Mouse (Mus musculus) intestine, embryonic 16.5 days (tissue): Measurements from ENCODE around the gene Amn. TPM values are rescaled to one million over a fixed set of nuclear protein-coding genes. Genes with fewer than 3 reads are reported as not detected.

Experiments used
- ATAC-seq: fragments of 200-750 bp; cut with Nextera tagmentation; 2 replicates; pipeline ENCODE4 v1.8.0; 2017; ENCODE audit warnings: moderate TSS enrichment, moderate library complexity
- H3K27ac ChIP-seq: fragments of 300-500 bp; sonication (generic); 2 replicates; pipeline ENCODE4 v1.5.1; 2014; ENCODE audit warnings: mild to moderate bottlenecking, low read length
- H3K27me3 ChIP-seq: fragments of 300-500 bp; sonication (generic); replicated peaks from 2 replicates; pipeline ENCODE4 v1.6.1; 2014; ENCODE audit warnings: low read length, control low read depth, mixed read lengths; ENCODE audit not compliant: control insufficient read depth, insufficient read depth
- H3K36me3 ChIP-seq: fragments of 300-500 bp; sonication (generic); 2 replicates; pipeline ENCODE4 v1.6.1; 2014; ENCODE audit warnings: low read length, control low read depth; ENCODE audit not compliant: control insufficient read depth, insufficient read depth
- H3K4me1 ChIP-seq: fragments of 300-500 bp; sonication (generic); 2 replicates; pipeline ENCODE4 v1.6.1; 2014; ENCODE audit warnings: low read length, control low read depth, mixed read lengths; ENCODE audit not compliant: control insufficient read depth, insufficient read depth
- H3K4me2 ChIP-seq: fragments of 300-500 bp; sonication (generic); 2 replicates; pipeline ENCODE4 v1.6.1; 2014; ENCODE audit warnings: low read depth, low read length, control low read depth
- H3K4me3 ChIP-seq: fragments of 300-500 bp; sonication (generic); 2 replicates; pipeline ENCODE4 v1.5.1; 2014; ENCODE audit warnings: mild to moderate bottlenecking, low read length
- H3K9ac ChIP-seq: fragments of 300-500 bp; sonication (generic); 2 replicates; pipeline ENCODE4 v1.6.1; 2014; ENCODE audit warnings: low read depth, low read length
- H3K9me3 ChIP-seq: fragments of 300-500 bp; sonication (generic); 2 replicates; pipeline ENCODE4 v1.6.1; 2016; ENCODE audit warnings: low read length, control low read depth; ENCODE audit not compliant: control insufficient read depth
- WGBS: fragments of 180-500 bp; shearing (Covaris S2); extraction: QIAGEN DNeasy Blood & Tissue Kit; methylation state at CpG from one replicate; pipeline ENCODE4 v1.1.7; 2014; 5-methylcytosine and 5-hydroxymethylcytosine counted together
- polyA plus RNA-seq: library from polyadenylated mRNA; unstranded; fragments of >200 nt; fragmentation: Nextera tagmentation; extraction: Ambion mirVana; gene quantifications from 2 replicates; pipeline ENCODE4 v1.2.1, GENCODE M21; 2015

The Amn gene
- polyA plus RNA-seq, 1 experiment from 2014 or later: 233 TPM

DNA sequence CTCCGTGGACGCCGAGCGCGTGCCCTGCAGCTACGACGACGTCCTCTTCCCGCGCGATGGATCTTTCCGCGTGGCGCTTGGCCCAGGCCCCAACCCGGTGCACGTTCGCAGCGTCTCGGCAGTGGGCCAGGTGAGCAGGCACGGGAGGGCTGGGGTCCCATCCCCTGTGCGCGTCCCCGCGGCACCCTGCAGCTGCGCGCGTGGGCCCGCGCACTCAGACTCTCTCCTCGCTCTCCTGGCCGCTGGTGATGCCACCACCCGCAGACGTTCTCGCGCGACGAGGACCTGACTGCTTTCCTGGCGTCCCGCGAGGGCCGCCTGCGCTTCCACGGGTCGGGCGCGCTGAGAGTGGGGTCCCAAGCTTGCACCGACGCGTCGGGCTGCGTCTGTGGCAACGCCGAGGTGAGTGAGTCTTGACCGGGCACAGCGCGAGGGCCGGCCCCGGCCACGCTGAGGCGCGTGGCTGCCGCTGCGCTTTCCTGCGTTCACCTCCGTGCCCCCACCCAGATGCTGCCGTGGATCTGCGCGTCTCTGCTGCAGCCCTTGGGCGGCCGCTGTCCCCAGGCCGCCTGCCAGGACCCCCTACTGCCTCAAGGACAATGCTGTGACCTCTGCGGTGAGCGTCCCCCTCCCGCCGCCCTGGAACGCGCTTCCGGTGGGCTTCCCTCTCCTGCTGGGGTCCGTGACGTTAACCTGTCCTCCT lies 3.7 kb downstream of the Amn start:
- 3% methylated on average over 80 of the region's 80 CpGs for WGBS
- Histone ChIP-seq H3K27me3 (peaks cover 60% of the 10 kb centered on the region), H3K4me1 (peaks cover 30% of the 10 kb centered on the region), H3K4me2 (peak overlapping the region; percentile 75), H3K9me3 (peaks cover 6% of the 10 kb centered on the region; the same call in 1 of the 2 replicates), H3K9ac (peak overlapping the region; percentile 55; the same call in 1 of the 2 replicates), H3K27ac (no peak overlapping the region), H3K4me3 (peak overlapping the region; percentile 43), H3K36me3 (no peaks in the 10 kb centered on the region)
- no peak for ATAC-seq

- Histone ChIP-seq H3K4me1 (peaks cover 28% of the 10 kb centered on the region), H3K4me2 (peak overlapping the region; percentile 75), H3K27me3 (peaks cover 58% of the 10 kb centered on the region), H3K4me3 (peak overlapping the region; percentile 43), H3K36me3 (no peaks in the 10 kb centered on the region), H3K9me3 (peaks cover 8% of the 10 kb centered on the region; the same call in 1 of the 2 replicates), H3K9ac (peak overlapping the region; percentile 55; the same call in 1 of the 2 replicates), H3K27ac (no peak overlapping the region)
- no peak for ATAC-seq
- 11% methylated on average over 55 of the region's 58 CpGs for WGBS
Measured at GRCm38 (mm10) chr12:111275150-111275841, 4.4 kb downstream of the Amn start.

- Histone ChIP-seq H3K4me2 (no peak overlapping the region), H3K9me3 (peaks cover 8% of the 10 kb centered on the region; the same call in 1 of the 2 replicates), H3K4me1 (peaks cover 18% of the 10 kb centered on the region), H3K36me3 (no peaks in the 10 kb centered on the region), H3K27ac (no peak overlapping the region), H3K4me3 (no peak overlapping the region), H3K9ac (no peak overlapping the region), H3K27me3 (peaks cover 51% of the 10 kb centered on the region)
- no peak for ATAC-seq
- 53% methylated on average over 6 of the region's 6 CpGs for WGBS
Measured at GRCm38 (mm10) chr12:111276371-111276770, 5.5 kb downstream of the Amn start.

DNA sequence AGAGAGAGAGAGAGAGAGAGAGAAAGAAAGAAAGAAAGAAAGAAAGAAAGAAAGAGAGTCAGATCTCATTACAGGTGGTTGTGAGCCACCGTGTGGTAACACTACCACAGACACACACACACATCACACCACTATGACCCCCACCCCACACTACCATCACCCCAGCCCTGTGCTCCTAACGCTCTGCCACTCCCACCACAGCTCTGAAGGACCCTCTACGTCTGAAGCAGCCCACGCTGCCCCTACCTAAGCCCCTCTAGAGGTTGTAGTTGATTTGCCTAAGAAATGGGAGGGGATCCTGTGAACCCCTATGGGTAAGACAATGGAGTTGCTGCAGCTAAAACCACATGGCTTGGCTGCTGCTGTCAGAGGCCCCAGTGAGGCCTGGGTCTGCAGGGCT lies 12.7 kb downstream of the Amn start:
- no peaks in the 10 kb centered on the region for H3K27me3 ChIP-seq
- 78% methylated on average over 4 of the region's 4 CpGs for WGBS
- H3K4me3 ChIP-seq: no peak overlapping the region
- H3K36me3 ChIP-seq: no peaks in the 10 kb centered on the region
- no peak overlapping the region for H3K9ac ChIP-seq
- H3K9me3 ChIP-seq: peaks cover 8% of the 10 kb centered on the region; the same call in 1 of the 2 replicates
- ATAC-seq: no peak
- no peak overlapping the region for H3K4me2 ChIP-seq
- H3K4me1 ChIP-seq: peaks cover 3% of the 10 kb centered on the region; the same call in 1 of the 2 replicates
- no peak overlapping the region for H3K27ac ChIP-seq

DNA sequence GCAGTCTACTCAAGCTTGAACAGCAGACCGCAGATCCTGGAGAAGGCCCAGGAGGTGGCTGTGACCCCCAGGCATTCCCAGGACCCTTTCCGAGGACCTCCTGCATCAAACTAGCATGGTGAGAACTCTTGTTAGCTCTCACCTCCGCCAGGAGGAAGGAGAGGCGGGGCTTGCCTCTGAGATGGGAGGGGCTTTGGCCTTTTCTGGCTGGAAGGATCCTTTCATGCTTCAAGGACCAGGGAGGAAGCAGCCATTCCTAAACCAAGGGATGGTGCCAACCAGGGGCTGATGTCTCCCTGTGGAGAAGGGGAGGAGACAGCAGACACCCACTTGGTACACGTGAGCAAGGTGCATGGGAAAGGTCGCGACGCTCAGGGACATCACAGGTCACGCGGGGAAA lies 13.6 kb downstream of the Amn start:
- no peaks in the 10 kb centered on the region for H3K36me3 ChIP-seq
- H3K27me3 ChIP-seq: no peaks in the 10 kb centered on the region
- H3K4me2 ChIP-seq: peak overlapping the region; percentile 38; the same call in 1 of the 2 replicates
- H3K4me1 ChIP-seq: peaks cover 3% of the 10 kb centered on the region; the same call in 1 of the 2 replicates
- H3K4me3 ChIP-seq: 0 out of 2 replicates have a peak overlapping the region, but pooled peaks have one; percentile 12
- 0 out of 2 replicates have a peak, but pooled peaks cover 3% of the 10 kb centered on the region for H3K9me3 ChIP-seq
- H3K27ac ChIP-seq: no peak overlapping the region
- no peak overlapping the region for H3K9ac ChIP-seq
- WGBS: 28% methylated on average over 10 of the region's 10 CpGs
- no peak; the same call in 1 of the 2 replicates for ATAC-seq

GRCm38 (mm10) chr12:111293025-111293424 lies 22.1 kb downstream of the Amn start:
- no peak for ATAC-seq
- Histone ChIP-seq H3K9ac (no peak overlapping the region), H3K4me3 (no peak overlapping the region), H3K27me3 (no peaks in the 10 kb centered on the region), H3K4me2 (no peak overlapping the region), H3K4me1 (no peaks in the 10 kb centered on the region), H3K36me3 (peaks cover 30% of the 10 kb centered on the region), H3K9me3 (no peaks in the 10 kb centered on the region), H3K27ac (no peak overlapping the region)
- WGBS: 90% methylated on average over 12 of the region's 12 CpGs

GRCm38 (mm10) chr12:111301322-111302017 lies 30.6 kb downstream of the Amn start:
- H3K9ac ChIP-seq: no peak overlapping the region
- H3K4me2 ChIP-seq: no peak overlapping the region
- H3K4me1 ChIP-seq: no peaks in the 10 kb centered on the region
- no peaks in the 10 kb centered on the region for H3K9me3 ChIP-seq
- H3K27me3 ChIP-seq: no peaks in the 10 kb centered on the region
- peaks cover 47% of the 10 kb centered on the region for H3K36me3 ChIP-seq
- no peak overlapping the region for H3K27ac ChIP-seq
- 90% methylated on average over 27 of the region's 27 CpGs for WGBS
- no peak for ATAC-seq
- H3K4me3 ChIP-seq: no peak overlapping the region

GRCm38 (mm10) chr12:111302018-111302345 lies 31.1 kb downstream of the Amn start:
- Histone ChIP-seq H3K4me1 (no peaks in the 10 kb centered on the region), H3K9ac (no peak overlapping the region), H3K4me2 (no peak overlapping the region), H3K9me3 (no peaks in the 10 kb centered on the region), H3K27me3 (no peaks in the 10 kb centered on the region), H3K36me3 (peaks cover 46% of the 10 kb centered on the region), H3K4me3 (no peak overlapping the region), H3K27ac (no peak overlapping the region)
- WGBS: 92% methylated on average over 14 of the region's 14 CpGs
- no peak for ATAC-seq

GRCm38 (mm10) chr12:111303702-111304337 lies 32.9 kb downstream of the Amn start:
- peaks cover 43% of the 10 kb centered on the region for H3K36me3 ChIP-seq
- H3K27ac ChIP-seq: no peak overlapping the region
- ATAC-seq: no peak
- H3K4me1 ChIP-seq: no peaks in the 10 kb centered on the region
- 92% methylated on average over 8 of the region's 8 CpGs for WGBS
- H3K9me3 ChIP-seq: no peaks in the 10 kb centered on the region
- H3K9ac ChIP-seq: no peak overlapping the region
- H3K4me2 ChIP-seq: no peak overlapping the region
- no peak overlapping the region for H3K4me3 ChIP-seq
- no peaks in the 10 kb centered on the region for H3K27me3 ChIP-seq
